Mouse (Mus musculus) liver, adult (tissue): ENCODE measurements around the gene Traf2.

Experiments used
- GATA4 ChIP-seq: IDR thresholded peaks from 2 replicates; pipeline ENCODE4 v1.6.1; 2014; ENCODE audit warnings: mild to moderate bottlenecking, low read length; ENCODE audit not compliant: insufficient replicate concordance

Gene Traf2

GRCm38 (mm10) chr2:25492988-25493387 lies 53.8 kb downstream of the Traf2 start:
- no peak for TF ChIP-seq GATA4

- TF ChIP-seq GATA4: no peak
Observed at GRCm38 (mm10) chr2:25488671-25489068, 58.1 kb downstream of the Traf2 start.

GRCm38 (mm10) chr2:25487965-25488670 lies 58.6 kb downstream of the Traf2 start:
- TF ChIP-seq GATA4: no peak

GRCm38 (mm10) chr2:25484901-25485647 lies 61.7 kb downstream of the Traf2 start:
- peak; percentile 72; the same call in 1 of the 2 replicates for TF ChIP-seq GATA4

GRCm38 (mm10) chr2:25482969-25483368 lies 63.8 kb downstream of the Traf2 start:
- no peak for TF ChIP-seq GATA4

GRCm38 (mm10) chr2:25480541-25480940 lies 66.2 kb downstream of the Traf2 start:
- no peak for TF ChIP-seq GATA4

GRCm38 (mm10) chr2:25479551-25480311 lies 67.0 kb downstream of the Traf2 start:
- TF ChIP-seq GATA4: no peak

GRCm38 (mm10) chr2:25477967-25478675 lies 68.6 kb downstream of the Traf2 start:
- no peak for TF ChIP-seq GATA4

GRCm38 (mm10) chr2:25477541-25477940 lies 69.2 kb downstream of the Traf2 start:
- TF ChIP-seq GATA4: no peak

- TF ChIP-seq GATA4: peak; percentile 43; the same call in 1 of the 2 replicates
Observed at GRCm38 (mm10) chr2:25472550-25472949, 74.2 kb downstream of the Traf2 start.

GRCm38 (mm10) chr2:25469969-25470368 lies 76.8 kb downstream of the Traf2 start, which contains the start of gene Ptgds:
Gene Ptgds (minus strand): TSS chr2:25470046.
- TF ChIP-seq GATA4: no peak

GRCm38 (mm10) chr2:25468962-25469915 lies 77.5 kb downstream of the Traf2 start:
- no peak for TF ChIP-seq GATA4
